Mouse (Mus musculus) induced T-regulatory cell, adult 2 months (primary cell): ENCODE data around the gene Pogz.
"Not testable (repeated sequence)": the region's sequence is repeated elsewhere in the genome, so short reads cannot be mapped to it uniquely, and the experiment has no call there.

ENCODE experiments used
- DNase-seq: peaks from one replicate; pipeline ENCODE4 v3.0.0-alpha.2; 2012; ENCODE audit warnings: low read depth

The Pogz gene

GRCm38 (mm10) chr3:94833358-94833757 lies 4.0 kb upstream of the Pogz start:
- DNase-seq: no peak

GRCm38 (mm10) chr3:94835396-94835795 lies 2.0 kb upstream of the Pogz start:
- DNase-seq: no peak

GRCm38 (mm10) chr3:94837959-94838496 lies 661 bp downstream of the Pogz start:
- peak; percentile 84 for DNase-seq

GRCm38 (mm10) chr3:94838631-94839030 lies 1.3 kb downstream of the Pogz start:
- no peak for DNase-seq

- peak; percentile 22 for DNase-seq
Observed at GRCm38 (mm10) chr3:94839101-94839500, 1.7 kb downstream of the Pogz start.

GRCm38 (mm10) chr3:94847382-94847781 lies 10.0 kb downstream of the Pogz start:
- DNase-seq: no peak

GRCm38 (mm10) chr3:94849338-94849737 lies 12.0 kb downstream of the Pogz start:
- DNase-seq: peak; percentile 91

- peak; percentile 71 for DNase-seq
Observed at GRCm38 (mm10) chr3:94851731-94852130, 14.4 kb downstream of the Pogz start.

- peak; percentile 43 for DNase-seq
Observed at GRCm38 (mm10) chr3:94852215-94852614, 14.8 kb downstream of the Pogz start.

GRCm38 (mm10) chr3:94859471-94859870 lies 22.1 kb downstream of the Pogz start:
- no peak for DNase-seq

GRCm38 (mm10) chr3:94869011-94869410 lies 31.6 kb downstream of the Pogz start:
- no peak for DNase-seq

GRCm38 (mm10) chr3:94878618-94879017 lies 41.3 kb downstream of the Pogz start:
- no peak for DNase-seq

GRCm38 (mm10) chr3:94881840-94882239 lies 44.5 kb downstream of the Pogz start:
- DNase-seq: no peak

- no peak for DNase-seq
Observed at GRCm38 (mm10) chr3:94882579-94882978, 45.2 kb downstream of the Pogz start.

- DNase-seq: peak; percentile 95
Observed at GRCm38 (mm10) chr3:94886316-94887224, 49.2 kb downstream of the Pogz start, which contains the start of gene Psmb4. TSS of gene Psmb4 (minus strand) at chr3:94886961.

- peak; percentile 63 for DNase-seq
Observed at GRCm38 (mm10) chr3:94888595-94888994, 51.2 kb downstream of the Pogz start.

- DNase-seq: no peak
Observed at GRCm38 (mm10) chr3:94894076-94894475, 56.7 kb downstream of the Pogz start.

- peak; percentile 70 for DNase-seq
Observed at GRCm38 (mm10) chr3:94902747-94903146, 65.4 kb downstream of the Pogz start.

- DNase-seq: not testable (repeated sequence)
Observed at GRCm38 (mm10) chr3:94904759-94905158, 67.4 kb downstream of the Pogz start.

- DNase-seq: no peak
Observed at GRCm38 (mm10) chr3:94906482-94906881, 69.1 kb downstream of the Pogz start.

GRCm38 (mm10) chr3:94911050-94911693 lies 73.8 kb downstream of the Pogz start:
- DNase-seq: no peak

GRCm38 (mm10) chr3:94913801-94914200 lies 76.4 kb downstream of the Pogz start:
- DNase-seq: no peak
